Mouse (Mus musculus) frontal cortex, postnatal 36 days (tissue): ENCODE measurements at regions not wholly inside any gene's neighbourhood (a gene's known extent, or its start where the extent isn't known, plus 50 kb on each side); places are given as distances from the start of the nearest gene placed in this dataset.
A peak's percentile ranks its signal among the peaks of the same experiment; 100 is the strongest.

ENCODE experiments used
- DNase-seq, 2 experiments: peaks; one replicate each; pipeline ENCODE4 v3.0.0; 2022; ENCODE audit warnings: low spot score in 2 of 2

DNA sequence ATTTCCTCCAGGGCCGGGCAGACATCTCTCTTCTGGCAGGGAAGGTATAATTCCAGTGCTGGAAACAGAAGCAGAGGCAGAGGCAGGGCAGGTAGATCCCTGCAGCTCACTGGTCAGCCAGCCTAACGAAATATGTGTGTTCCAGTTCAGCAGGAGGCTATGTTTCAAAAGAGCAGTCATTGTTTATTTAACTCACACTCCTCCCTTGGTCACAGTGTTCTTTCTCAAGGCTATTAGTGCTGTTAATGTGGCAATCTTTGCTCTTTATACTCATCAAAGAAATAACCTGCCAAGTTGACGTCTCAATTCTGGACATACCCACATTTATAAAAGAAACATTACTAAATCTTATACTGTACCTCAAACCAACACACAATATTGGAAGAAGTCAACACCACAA, 253.3 kb upstream of the Adgrl3 start:
- DNase-seq: no peak

DNA sequence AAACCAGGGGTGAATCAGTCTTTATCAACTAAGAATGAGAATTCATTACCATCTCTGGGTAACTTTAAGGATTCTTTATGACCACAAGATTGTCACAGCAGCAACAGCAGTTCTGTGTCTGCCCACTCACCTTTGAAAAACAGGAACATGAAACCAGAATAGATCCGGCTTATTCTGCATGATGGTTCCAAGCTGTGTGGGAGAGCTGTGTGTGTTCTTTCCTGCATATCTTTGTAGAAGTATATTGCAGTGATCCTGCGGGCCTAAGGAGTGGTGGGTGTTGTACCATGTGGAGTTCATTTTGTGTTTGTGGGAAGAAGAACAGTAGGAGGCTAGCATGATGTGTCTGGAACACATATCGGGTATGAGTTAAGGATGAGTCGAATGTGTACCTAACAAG, 236.0 kb upstream of the Adgrl3 start:
- DNase-seq: peak; percentile 72 to 81

DNA sequence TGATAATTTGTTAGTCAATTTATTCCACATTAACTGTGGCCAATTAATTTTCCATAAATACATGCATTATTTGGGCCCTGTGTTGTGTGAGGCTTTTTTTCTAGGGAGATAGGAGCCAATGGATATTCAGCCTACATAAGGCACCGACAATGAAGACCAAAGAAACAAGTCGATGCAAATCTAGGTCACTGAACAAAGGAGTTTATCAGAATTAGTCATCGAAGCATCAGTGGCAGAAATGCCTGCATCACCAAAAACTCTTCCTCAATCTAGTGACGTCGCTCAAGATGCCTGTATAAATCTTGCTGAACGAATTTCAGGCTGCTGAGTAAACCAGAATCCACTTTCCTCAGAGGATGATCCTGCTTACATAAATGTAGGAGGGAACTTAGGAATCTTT, 235.2 kb upstream of the Adgrl3 start:
- DNase-seq: peak in 1 of 2 experiments; percentile 1

DNA sequence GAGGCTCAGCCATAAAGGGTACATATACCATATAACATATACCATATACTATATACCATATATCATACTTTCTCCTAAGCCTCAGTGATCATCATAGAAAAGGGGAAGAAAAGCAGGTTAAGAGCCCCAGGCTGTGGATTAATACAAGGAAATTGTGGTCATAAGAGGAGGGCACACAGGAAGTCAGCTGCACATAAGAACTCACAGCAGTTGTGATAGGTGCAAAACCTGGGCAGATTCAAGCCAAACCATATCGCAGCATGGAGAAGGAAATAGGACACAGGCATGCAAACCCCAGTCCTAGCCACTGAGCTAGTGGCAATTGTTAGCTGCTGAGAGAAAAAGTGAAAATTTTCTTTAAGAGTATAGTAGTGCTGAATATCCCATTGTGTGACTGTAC, 228.3 kb upstream of the Adgrl3 start:
- DNase-seq: no peak

DNA sequence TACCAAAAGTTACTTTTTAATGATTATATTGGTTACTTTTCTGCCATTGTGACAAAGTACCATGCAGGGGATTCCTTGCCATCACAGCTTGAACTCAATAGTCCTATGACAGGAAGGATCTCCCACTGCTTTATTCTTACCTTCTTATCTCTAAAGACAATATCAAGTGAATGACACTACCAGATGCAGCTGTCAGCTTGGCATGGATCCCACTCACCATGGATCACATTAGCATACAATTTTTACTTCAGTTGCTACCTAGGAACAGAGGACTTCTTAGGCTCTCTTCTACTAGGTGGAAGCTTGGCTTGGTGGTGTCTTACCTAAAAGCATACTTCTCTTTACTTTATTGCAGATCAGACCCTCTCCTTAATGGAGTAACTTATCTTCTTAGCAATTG, 220.2 kb upstream of the Adgrl3 start:
- no peak for DNase-seq

DNA sequence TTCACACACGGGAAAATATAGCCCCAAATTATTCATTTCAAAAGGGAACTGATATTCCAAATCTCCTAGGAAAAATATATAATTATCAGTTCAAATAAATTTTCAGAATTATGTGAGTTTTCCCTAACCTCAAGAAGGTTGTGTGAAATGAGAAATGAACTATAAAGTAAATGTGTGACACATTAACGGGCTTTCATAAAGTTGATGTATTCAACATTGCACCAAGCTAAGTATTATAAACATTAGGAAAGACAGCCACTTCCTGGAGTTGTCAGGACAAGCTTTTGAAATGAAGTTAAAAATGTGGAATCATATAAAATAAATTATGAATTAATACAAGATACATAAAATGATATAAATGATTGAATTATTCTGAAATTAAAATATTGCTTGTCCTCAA, 207.0 kb upstream of the Adgrl3 start:
- no peak for DNase-seq

DNA sequence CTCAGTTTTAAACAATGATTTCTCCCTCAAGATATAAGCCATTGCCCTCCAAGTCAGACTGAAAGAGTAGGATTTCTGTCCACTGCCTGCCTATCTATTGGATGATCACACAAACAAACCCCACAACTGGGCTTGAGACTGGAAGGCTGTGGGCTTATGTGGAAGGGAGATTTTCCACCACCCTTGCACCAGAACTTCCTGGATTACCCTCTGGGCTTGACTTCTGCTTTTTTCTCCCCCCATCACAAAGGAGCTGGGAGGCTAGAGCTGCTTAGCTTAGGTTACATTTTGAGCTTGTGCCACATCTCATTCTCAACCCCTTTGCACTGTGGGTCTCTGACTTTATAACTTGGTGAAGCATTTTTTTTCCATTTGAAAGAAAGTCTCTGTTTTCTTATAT, 200.7 kb upstream of the Adgrl3 start:
- DNase-seq: no peak

DNA sequence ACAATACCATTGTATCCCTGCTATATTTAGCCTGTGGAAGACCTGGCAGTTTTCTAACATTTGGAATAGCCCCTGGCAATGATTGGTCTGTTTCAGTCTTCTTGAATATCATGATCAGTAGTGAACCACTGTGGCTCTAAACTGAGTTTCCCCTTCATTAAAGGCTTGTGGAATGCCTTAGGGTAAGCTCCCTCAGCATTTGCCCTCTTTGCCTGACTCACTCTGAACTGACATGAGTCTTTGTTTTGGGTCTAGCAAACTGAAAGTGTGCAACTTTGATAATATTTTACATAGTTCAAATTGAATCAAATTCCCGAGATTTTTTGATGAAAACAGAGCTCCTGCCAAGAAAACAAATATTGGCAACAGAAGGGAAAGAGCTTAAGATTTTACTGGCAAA, 177.4 kb upstream of the Adgrl3 start:
- no peak for DNase-seq

DNA sequence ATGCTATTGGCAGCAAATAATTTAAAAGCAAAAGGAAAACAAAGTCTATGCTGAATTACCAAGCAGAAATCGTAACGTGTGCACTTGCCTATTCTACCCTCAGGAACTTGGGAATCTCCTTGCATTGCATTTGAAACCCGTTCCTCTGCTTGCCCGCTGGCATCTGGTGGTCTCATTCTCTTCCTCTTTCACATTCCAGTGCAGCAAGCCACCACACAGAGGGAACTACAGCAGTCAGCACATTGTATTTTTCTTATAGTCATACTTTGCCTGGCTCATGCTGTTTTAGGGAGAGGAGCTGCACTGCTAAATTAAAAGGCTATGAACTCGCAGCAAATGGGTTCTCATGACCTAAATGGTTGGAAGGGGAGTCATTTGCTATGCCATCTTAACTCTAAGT, 164.9 kb upstream of the Adgrl3 start:
- DNase-seq: no peak

DNA sequence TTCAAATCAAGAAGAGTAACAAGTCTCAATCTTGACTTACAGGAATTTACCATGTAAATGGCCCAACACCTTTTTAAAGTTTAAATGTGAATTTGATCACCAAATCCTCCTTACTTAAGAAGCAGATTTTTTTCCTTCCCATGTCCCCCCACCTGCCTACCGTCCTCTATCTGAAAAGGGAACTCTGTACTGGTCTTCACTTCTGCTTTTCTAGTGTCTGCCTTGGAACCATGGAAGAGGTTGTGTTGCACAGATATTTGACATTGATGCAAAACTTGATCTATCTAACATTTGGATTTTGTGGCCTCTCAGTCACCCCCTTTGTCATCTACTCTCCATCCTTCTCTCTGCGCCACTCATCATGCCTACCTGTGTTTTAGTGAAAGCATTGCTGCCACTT, 143.3 kb upstream of the Adgrl3 start:
- DNase-seq: no peak

DNA sequence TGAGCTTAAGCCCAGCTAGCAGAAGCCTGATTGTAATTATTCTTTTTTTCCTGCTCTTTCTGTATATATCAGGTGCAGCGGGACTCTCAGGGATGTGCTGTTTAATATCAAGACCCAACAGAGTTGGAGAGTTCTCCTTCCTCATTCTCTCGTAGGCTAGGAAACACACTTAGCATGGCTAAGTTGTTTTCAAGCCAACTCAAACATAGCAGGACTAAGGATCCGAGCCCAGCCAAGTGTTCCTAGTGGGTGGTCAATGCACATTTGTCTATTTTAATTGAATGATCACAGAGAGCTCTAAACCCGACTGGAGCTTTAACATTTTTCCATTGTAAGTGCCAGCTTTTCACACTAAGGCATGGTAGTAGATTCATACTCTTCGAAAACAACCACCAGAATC, 121.7 kb upstream of the Adgrl3 start:
- no peak for DNase-seq

DNA sequence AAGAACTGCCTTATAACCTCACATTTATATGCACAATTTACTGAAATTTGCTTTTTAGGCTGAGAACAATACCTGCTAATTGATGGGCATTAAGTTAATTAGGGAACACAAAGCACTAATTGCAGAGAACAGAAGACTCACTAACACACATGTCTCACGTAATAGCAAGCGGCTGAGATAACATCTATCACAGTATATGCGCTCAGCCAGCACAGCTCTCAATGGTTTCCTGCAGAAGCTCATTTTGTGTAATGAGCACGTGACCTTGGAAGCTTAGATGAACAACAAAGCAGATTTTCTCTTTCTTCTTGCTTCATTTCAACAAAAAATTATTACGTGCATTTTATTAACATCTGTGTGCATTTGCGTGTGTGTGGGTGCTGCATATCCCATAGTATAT, 111.2 kb upstream of the Adgrl3 start:
- DNase-seq: no peak

DNA sequence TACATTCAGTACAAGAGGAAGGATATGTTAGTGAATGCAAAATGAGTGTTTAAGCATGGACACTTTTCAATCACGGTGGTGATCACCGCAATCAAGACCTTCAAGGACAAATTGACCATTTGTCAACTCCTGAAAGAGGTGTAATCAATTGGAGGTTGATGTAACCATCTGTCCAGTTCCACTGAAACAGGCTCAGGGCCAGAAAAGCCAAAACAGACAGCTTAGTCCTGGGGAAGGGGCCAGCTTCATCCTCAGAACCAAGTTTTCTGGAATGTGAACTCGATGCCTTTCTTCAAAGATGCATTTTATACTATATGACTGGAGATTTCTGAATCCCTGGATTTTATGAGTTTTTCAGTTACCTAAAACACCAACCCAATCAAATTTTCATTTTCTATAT, 81.1 kb upstream of the Adgrl3 start:
- no peak for DNase-seq

DNA sequence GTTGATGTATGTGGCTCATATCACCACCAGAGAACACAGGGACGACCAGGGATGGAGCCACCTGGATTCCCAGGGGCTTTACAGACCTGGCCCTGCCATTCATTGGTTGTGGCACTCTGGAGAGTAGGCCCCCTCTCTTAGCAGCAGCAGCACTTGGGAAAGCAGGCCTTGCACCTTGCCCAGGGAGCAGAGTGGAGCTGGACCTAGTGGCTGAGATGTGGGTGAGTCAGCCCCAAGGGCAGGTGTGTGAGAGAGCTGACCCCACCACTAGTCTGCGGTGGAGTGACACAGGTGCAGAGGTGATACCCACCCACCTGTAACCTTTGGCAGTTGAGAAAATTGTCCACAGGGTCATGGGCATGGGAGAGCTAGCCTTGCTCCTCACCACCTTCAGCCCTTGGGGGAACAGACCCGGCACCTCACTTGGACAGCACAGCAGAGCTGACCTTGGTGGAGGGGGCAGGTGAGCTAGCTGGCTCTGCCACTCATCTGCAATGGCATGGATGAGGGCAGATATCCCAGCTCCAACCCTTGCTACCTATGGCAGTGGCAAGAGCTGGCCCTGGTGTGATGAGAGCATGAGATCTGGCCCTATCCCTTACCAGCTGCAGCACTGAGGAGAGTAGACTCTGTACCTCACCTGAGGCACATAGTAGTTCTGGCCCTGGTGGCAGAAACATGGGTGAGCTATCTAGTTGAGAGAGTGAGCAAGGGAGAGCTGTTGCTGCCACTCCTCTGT, 67.9 kb upstream of the Adgrl3 start:
- no peak for DNase-seq

DNA sequence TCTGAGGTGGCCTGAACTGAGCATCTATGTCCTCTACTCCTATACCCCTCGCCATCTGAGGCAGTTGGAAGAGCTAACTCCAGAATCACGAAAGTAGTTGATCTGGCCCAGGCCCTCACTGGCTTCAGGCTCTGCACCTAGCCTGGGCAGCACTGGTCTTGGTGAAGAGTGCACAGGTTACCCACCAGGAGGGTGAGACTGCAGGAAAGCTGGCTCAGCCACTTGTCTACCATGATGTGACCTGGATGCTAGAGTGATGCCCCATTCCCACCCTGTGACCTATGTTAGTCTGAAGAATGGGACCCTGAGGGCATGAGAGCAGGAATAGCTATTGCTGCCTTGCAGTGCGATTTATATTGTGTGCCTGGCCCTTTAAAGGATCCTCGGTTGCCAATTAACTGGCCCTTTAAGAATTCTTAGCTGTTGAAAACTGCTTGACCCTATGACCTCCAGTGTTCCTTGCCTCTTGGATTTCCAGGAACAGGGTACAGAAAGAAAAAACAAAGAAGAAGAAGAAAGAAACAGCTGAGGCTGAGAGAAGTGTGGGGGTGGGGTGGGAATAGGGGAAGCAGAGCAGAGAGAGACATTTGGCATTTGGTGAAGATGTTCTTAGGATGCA, 67.2 kb upstream of the Adgrl3 start:
- DNase-seq: no peak
